Mouse (Mus musculus) c-Kit-negative CD71-positive TER-119-positive erythroid progenitor cells, embryonic 14.5 days (primary cell): ENCODE measurements around the gene Aasdh.

ENCODE experiments used
- DNase-seq: peaks from one replicate; pipeline ENCODE4 v3.0.0-alpha.2; 2013; ENCODE audit warnings: low read depth, low spot score

Aasdh gene

GRCm38 (mm10) chr5:76905405-76906154 lies at the start of gene Aasdh:
Gene Aasdh (minus strand): TSS chr5:76905514.
- peak; percentile 94 for DNase-seq

- DNase-seq, result no peak
Observed at GRCm38 (mm10) chr5:76954271-76954900, 49.1 kb upstream of the Aasdh start.

DNA sequence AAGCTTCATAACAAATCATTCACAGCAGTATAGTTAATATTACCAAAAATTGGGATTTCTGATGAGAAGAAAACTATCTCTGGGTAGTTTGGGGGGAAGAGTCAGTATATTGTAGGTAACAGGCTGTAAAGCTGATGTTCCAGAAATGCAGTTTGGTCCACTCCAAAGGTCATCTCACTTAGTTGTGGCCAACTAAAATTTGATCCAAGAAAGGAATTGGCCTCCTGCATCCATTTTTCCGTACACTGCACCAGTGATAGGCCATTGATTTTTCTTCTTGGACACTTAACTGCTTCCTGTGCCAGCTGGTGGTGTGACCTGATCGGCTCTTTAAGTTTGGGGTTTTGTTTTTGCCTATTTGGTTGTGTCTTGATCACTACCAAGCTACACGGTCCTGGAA lies 48.5 kb upstream of the Aasdh start:
- no peak for DNase-seq

DNA sequence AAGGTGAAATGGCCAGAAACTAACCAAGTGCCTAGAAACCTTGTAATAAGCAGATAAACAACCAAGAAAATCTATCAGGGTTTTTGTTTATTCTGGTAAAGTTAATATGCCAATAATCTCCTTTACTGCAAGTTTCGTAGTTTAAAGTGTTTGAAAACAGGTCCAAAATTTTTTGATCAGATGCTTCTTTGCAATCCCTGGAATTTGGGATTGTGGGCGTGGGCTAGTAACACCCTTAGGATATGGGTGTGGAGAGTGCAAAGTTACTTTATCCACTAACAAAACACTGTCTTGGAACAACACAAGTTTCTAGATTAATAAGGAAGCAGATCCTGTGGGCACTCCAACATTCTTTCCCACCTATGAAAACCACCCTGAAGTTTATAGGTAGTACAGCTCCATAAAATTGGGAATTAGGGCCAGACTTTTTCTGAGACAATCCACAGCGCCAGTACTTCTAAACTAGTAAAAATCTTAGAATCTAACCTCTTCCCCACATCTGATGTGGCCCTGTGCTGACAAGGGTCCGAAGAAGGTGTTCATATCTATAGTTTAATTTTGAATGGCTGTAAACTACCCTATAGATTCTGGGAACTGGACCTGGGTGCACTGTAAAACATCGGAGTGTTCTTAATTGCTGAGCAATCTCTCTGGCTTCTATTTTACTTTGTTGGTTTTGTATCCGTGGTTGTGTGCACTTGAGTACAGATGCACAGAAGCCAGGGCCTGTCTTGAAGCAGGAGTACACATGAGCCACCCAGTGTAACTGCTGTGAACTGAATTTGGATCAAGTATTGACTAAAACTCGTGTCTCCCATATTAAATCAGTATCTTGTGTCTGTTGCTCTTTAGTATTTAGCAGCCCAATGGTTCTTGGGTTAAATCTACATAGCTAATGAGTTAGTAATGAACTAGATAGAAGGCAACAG lies 47.1 kb upstream of the Aasdh start:
- no peak for DNase-seq

DNA sequence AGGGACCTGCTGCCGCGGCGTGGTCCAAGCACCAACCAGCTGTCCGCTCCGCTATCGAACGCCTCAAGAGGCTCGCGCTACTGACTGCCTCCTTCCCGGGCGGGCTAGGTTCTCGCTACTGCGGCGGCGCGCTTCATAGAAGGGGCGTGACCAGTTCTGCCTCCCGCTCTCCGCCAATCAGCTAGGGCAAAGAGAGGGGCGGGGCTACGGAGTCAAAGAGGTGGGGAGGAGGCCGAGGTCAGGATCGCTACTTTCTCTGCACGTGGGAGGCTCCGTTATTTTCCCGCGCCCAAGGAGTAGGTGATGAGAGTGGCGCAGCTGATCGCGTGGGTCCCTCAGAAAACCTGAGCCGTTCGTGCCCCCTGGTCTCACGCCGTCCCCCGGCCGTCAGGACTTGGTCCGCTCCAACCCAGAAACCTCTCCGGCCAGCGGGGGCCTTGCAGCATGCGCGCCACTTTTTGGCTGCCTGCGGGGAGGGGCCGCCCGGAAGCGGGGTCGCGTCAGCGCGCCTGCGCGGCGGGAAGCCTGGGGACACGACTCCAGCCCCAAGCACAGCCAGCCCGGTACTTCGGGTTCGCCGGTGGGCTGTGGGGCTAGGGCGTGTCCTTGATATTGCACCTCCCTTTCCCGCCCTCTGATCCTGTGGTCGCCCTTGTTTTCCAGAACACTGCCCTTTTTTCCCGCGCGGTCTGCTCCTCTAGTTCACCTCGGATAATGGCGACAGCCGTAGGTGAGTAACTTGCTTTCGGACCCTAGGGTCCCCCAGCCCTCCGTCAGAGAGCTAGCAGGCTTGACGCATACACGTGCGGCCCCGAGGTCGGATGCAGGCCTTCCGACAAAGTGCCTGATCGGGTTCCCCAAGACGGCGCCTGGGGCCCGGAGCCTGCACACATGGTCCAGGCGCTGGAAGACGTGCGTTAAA lies 46.1 kb upstream of the Aasdh start, which contains the start of the genes Paics and Ppat:
Paics (plus strand) TSS at position 202 of the 922 bp plus-strand sequence.
Ppat (minus strand) TSS at position 473 of the 922 bp plus-strand sequence.
- peak; percentile 97 for DNase-seq

GRCm38 (mm10) chr5:76950343-76951105 lies 45.2 kb upstream of the Aasdh start:
- DNase-seq, result no peak

DNA sequence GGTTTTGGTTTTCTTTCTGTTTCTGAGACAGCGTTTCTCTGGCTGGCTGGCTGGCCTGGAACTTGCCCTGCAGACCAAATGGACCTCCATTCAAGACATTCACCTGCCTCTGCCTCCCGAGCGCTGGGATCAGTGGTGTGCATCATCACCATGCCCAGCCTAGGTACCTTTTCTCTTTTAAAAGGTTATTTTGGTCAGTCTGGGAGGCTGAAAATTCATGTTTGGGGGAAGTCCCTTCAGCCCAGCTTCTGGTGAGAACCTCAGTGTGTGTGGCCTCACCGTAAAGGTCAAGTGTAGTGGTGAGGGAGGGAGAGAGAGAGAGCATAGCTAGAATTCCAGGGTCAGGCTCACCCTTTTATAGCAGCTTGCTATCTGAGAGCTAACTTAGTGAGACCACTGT lies 42.4 kb upstream of the Aasdh start:
- DNase-seq, result no peak

DNA sequence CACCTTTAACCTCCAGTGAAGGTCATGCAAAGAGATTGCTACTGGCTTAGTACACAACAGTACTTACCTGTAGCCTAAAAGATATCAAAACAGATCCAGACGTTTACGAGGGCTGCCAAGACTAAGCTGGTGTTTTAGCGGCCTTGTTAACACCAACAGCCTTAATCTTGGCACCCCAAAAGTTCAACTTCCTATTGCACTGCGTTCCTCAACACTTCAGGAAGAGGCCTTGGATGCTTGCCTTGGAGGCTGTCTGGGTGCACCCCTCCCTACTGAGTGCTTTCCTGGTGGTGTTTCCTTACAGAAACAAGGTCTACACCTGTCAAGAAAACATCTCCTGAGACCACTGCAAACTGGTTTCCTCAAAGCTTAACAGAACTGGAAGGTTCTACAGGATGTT lies 41.8 kb upstream of the Aasdh start:
- DNase-seq, result no peak

- no peak for DNase-seq
Observed at GRCm38 (mm10) chr5:76945678-76946033, 40.3 kb upstream of the Aasdh start.

GRCm38 (mm10) chr5:76944965-76945677 lies 39.8 kb upstream of the Aasdh start:
- DNase-seq, result no peak

- DNase-seq, result no peak
Observed at GRCm38 (mm10) chr5:76942505-76942904, 37.2 kb upstream of the Aasdh start.

DNA sequence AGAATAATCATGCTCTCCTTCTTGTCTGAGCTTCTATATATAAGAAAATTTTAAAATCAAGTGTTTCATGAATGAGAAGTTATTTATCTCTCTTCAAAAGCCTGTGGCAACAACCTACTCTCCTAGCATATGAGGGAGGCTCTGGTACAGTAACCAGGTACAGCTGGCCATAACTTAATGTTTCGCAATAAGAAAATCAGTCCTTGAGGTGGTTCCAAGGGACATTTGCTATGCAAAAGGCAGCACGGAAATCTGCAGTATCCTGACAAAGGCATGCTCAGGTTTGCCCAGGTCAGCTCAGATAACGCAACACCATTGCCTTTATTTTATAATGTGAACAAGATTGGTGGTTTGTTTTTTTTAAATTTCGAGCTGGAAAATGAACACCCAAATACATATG lies 36.7 kb upstream of the Aasdh start:
- DNase-seq, result no peak

DNA sequence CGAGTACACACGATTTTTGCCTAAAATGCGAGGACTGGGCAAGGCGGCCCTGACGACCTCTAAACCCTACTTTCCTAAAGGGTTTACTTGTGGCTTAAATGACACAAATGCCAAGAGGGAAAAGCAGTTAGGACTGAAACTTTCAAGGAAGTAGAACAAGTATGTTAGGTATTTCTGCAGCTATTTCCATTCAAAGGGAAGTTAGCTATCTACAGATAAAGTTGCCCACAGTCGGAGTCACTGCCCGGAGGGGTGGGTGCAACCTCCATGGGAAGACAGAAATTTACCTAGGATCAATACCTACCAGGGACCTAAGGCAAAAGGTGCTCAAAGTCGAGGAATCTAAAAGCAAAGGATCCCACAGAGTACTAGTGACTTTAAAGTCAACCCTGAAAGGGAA lies 34.4 kb upstream of the Aasdh start:
- no peak for DNase-seq

DNA sequence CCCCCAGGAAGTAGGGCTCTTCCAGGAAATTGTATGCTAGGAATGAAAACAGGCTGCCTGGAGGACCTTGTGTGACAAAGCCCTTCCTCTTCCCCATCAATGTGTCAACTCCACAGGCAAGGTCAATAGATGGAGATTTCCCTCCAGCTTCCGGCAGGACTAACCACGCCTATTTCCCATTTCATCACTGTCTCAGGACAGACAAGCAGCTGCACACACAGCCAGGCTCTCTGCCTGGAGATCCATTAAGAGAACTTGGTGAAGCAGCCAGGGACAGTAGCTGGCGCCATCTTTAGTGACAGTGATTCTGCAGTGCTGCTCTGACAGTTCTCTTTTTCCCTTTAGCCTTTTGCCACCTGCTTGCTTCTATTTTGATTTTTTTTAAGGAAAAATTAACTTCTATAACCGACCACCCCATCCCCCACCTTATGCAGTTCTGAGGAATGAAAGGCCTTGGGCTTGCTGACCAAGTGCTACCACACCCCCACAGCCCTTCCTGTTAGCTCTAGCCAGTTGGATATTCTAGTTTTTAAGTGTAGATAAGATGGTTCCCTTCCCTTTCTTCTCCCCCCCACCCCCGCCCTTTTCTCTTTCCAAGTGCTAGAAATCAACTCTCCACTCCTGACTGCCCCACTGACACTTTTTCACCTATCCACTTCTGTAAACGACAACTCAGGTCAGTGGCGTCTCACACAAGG lies 24.0 kb upstream of the Aasdh start:
- DNase-seq, result no peak

GRCm38 (mm10) chr5:76928124-76928832 lies 23.0 kb upstream of the Aasdh start:
- DNase-seq, result no peak

- no peak for DNase-seq
Observed at GRCm38 (mm10) chr5:76924296-76924695, 19.0 kb upstream of the Aasdh start.

GRCm38 (mm10) chr5:76923428-76923827 lies 18.1 kb upstream of the Aasdh start:
- no peak for DNase-seq

DNA sequence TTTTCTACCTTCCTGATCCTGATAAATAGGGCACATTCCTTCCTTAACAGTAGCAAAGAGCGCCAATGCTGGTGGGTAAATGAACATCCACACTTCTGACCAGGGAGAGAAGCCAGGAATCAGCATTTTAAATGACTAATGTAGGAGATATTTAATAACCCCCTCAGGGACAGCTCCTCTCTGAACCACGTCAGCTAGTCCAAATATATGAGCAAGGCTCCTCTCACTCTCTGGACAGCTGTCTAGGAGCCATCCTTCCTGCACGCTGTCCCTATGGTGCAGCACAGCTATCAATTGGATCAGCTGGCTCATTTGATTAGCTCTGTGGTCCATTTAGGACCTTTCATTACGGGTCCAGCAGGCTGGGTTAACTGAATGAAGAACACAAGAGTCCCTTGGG lies 17.5 kb upstream of the Aasdh start:
- no peak for DNase-seq
